Mouse (Mus musculus): Measurements from ENCODE around the gene Rassf6. TPM values are rescaled to one million over a fixed set of nuclear protein-coding genes. Genes with fewer than 3 reads are reported as not detected.

Gene Rassf6
- total and polyA plus RNA-seq, 3 experiments: 15.1 to 24.5 (median 18.3) TPM

DNA sequence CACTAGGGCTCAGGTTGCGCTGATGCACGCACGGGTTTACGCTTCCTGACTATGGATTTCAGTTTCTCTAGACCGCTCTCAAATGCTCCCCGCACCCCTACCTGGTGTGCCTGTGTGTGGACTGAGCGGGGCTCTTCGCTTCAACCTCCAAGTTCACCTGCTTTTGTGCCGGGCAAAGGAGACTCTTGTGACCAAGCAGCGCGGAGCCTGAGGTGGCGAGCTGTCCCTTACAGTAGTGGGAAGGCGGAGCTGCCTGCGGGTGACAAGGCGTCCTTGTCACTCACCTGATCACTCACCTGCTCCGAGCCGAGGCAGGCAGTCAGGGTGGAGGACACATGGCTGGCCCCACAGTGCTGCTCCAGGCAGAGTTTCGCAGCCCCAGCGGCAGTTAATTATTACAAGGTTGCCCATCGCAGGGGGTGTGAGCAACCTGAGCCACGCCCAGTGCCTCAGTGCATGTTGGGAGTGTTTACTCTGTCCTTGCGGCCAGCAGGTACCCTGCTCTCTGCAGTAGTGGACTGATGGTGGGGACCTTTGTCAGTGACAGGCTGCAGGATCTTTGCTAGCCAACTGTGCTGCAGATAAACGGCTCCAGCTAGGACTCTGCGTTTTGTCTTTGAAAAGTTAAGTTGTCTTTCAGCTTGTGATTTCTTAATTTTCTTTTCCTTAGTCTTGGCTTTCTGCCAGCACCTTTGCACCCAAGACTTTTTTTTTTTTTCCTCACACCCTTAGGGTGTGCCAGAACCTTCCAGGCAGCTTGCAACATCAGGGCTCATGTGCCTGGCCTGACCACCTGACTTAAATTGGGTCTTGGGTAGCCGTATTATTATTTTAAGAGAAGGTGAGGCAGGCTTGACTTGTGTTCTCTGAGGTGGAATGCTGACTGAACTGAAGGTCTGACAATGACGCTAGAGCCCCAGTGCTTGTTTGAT is at the start of gene Rassf6 (continued):
- no peak for TF ChIP-seq ZKSCAN1 (IDR thresholded peaks at IDR 0.05; ENCODE audit: borderline replicate concordance, low read depth, low read length)

DNA sequence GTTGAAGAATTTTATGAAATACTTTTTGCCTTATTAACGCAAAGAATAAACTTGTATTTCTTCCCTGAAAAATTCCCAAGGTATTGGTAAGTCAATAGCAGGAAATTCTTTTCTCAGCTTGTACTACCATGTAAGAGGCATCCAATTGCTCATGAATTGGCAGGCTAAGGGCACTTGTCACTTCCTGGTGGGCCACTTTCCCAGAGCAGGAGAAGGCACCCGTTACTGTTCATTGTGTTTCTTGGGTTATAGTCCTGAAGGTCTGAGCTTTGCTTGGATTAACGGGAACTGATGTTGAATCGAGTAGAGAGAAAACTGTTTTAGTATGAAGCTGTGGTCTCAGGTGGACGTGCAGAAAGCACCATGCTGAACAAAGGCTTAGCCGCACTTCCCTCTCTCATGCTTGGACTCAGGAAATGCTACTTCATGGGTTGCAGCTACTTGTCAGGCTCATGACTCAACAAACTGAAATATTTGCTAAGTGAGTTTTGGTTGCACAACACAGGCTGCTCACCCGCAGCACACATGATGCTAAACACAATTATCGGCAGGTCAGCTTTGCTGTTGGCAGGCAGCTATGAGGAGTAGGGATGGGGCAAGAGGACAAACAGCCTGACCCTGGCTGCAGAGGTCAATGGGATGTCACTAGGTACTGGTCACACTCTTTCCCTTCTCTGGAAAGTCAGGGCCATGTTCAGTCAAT is 49.1 kb upstream of the Rassf6 start:
- no peak overlapping the region for H3K27ac ChIP-seq (ENCODE audit: insufficient read depth, low read depth)
- no peak overlapping the region for H3K4me3 ChIP-seq (replicated peaks in 1 of 3; ENCODE audit: low read depth in 2 of 3, low read length in 2 of 3, poor library complexity in 1 of 3)
- dilution Hi-C loops (cut with MboI; ENCODE audit: extremely low pct_ligation_motif_present, extremely low pct_unique_long_range_greater_than_20kb, low sequenced_read_pairs) (no loop called here), in situ Hi-C loops (cut with MboI; ENCODE audit: low pct_ligation_motif_present, low pct_unique_long_range_greater_than_20kb, low sequenced_read_pairs) (no loop called here)
- H3K27me3 ChIP-seq (replicated peaks): no peaks in the 10 kb centered on the region
- H3K9ac ChIP-seq (ENCODE audit: insufficient read depth, low read depth): no peak overlapping the region
- no peaks in the 10 kb centered on the region for H3K9me3 ChIP-seq (replicated peaks; ENCODE audit: low read length)
- H3K36me3 ChIP-seq (replicated peaks in 1 of 2; ENCODE audit: control insufficient read depth in 1 of 2, insufficient read depth in 1 of 2, low read length in 1 of 2): no peaks in the 10 kb centered on the region
- no peak for TF ChIP-seq SMC3 (IDR thresholded peaks at IDR 0.05; ENCODE audit: low read depth, low read length)
- no peak for DNase-seq (ENCODE audit: extremely low read depth)
- no peak overlapping the region for H3K4me2 ChIP-seq (ENCODE audit: insufficient read depth, low read depth, poor library complexity, severe bottlenecking)
- no peaks in the 10 kb centered on the region for H3K4me1 ChIP-seq (ENCODE audit: control insufficient read depth in 1 of 2, insufficient read depth in 2 of 2)
- no peaks in the 10 kb centered on the region for H3K79me2 ChIP-seq (replicated peaks; ENCODE audit: control insufficient read depth, extremely low read depth, insufficient read depth, poor library complexity, severe bottlenecking)

DNA sequence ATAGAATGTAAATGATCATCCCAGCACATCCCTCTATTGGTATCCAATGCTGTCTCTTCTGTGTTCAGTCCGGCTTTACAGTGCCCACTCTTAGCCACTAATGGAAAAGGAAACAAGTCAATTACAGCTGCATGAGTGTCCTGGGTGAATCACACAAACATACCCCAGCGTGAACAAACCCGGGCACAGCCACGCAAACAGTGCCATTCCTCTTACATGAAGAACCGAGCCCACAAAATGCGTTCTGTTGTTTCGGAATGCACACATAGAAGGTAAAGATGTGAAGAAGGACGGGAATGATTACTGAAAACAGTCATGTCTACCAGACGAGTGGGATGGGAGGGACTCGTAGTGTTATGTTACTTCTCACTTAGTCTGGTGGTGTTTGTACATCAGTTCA is 47.5 kb upstream of the Rassf6 start:
- Histone ChIP-seq H3K9ac (ENCODE audit: insufficient read depth, low read depth) (no peak overlapping the region), H3K4me1 (ENCODE audit: control insufficient read depth in 1 of 2, insufficient read depth in 2 of 2) (no peaks in the 10 kb centered on the region), H3K27me3 (replicated peaks) (no peaks in the 10 kb centered on the region), H3K4me3 (replicated peaks in 1 of 3; ENCODE audit: low read depth in 2 of 3, low read length in 2 of 3, poor library complexity in 1 of 3) (no peak overlapping the region), H3K9me3 (replicated peaks; ENCODE audit: low read length) (no peaks in the 10 kb centered on the region), H3K79me2 (replicated peaks; ENCODE audit: control insufficient read depth, extremely low read depth, insufficient read depth, poor library complexity, severe bottlenecking) (no peaks in the 10 kb centered on the region), H3K4me2 (ENCODE audit: insufficient read depth, low read depth, poor library complexity, severe bottlenecking) (no peak overlapping the region), H3K36me3 (replicated peaks in 1 of 2; ENCODE audit: control insufficient read depth in 1 of 2, insufficient read depth in 1 of 2, low read length in 1 of 2) (no peaks in the 10 kb centered on the region), H3K27ac (ENCODE audit: insufficient read depth, low read depth) (no peak overlapping the region)
- dilution Hi-C loops (cut with MboI; ENCODE audit: extremely low pct_ligation_motif_present, extremely low pct_unique_long_range_greater_than_20kb, low sequenced_read_pairs) (no loop called here), in situ Hi-C loops (cut with MboI; ENCODE audit: low pct_ligation_motif_present, low pct_unique_long_range_greater_than_20kb, low sequenced_read_pairs) (no loop called here)
- no peak for TF ChIP-seq TBP (conservative IDR thresholded peaks at IDR 0.05; ENCODE audit: low read depth, low read length)
- no peak for TF ChIP-seq CHD2 (IDR thresholded peaks at IDR 0.05; ENCODE audit: low read length)
- TF ChIP-seq IRF4 (IDR thresholded peaks at IDR 0.05; ENCODE audit: low read depth, low read length): no peak
- TF ChIP-seq JUN (IDR thresholded peaks at IDR 0.05; ENCODE audit: insufficient read depth, low read depth, low read length): no peak
- no peak for TF ChIP-seq POLR2AphosphoS2 (IDR thresholded peaks at IDR 0.05; ENCODE audit: low read depth, low read length)
- no peak for TF ChIP-seq MXI1 (IDR thresholded peaks at IDR 0.05; ENCODE audit: low read depth, low read length)
- TF ChIP-seq RCOR1 (conservative IDR thresholded peaks at IDR 0.05; ENCODE audit: low read depth, low read length): no peak
- TF ChIP-seq RAD21 (IDR thresholded peaks at IDR 0.05; ENCODE audit: low read depth, low read length): no peak
- TF ChIP-seq PAX5 (IDR thresholded peaks at IDR 0.05; ENCODE audit: low read length): no peak
- no peak for TF ChIP-seq USF2 (conservative IDR thresholded peaks at IDR 0.05; ENCODE audit: low read depth, low read length)
- TF ChIP-seq MYC (IDR thresholded peaks at IDR 0.05; ENCODE audit: low read depth, low read length): no peak
- no peak for TF ChIP-seq ZNF384 (IDR thresholded peaks at IDR 0.05; ENCODE audit: low read depth, low read length)
- no peak for TF ChIP-seq KAT2A (IDR thresholded peaks at IDR 0.05; ENCODE audit: insufficient replicate concordance, low read length)
- TF ChIP-seq EP300 (IDR thresholded peaks at IDR 0.05; ENCODE audit: low read length): no peak
- no peak for TF ChIP-seq POLR2A (IDR thresholded peaks at IDR 0.05; ENCODE audit: low read depth, low read length)
- TF ChIP-seq ZKSCAN1 (IDR thresholded peaks at IDR 0.05; ENCODE audit: borderline replicate concordance, low read depth, low read length): no peak
- no peak for TF ChIP-seq JUND (conservative IDR thresholded peaks at IDR 0.05; ENCODE audit: low read depth, low read length)
- no peak for DNase-seq (ENCODE audit: extremely low read depth)

All from CH12.LX (cell line).